Mouse (Mus musculus): Measurements from ENCODE around the gene Lce1a1. TPM values are rescaled to one million over a fixed set of nuclear protein-coding genes. Genes with fewer than 3 reads are reported as not detected.

Lce1a1 gene
- total RNA-seq (2015; ENCODE audit: low replicate concordance) (not detected in 2 replicates), total RNA-seq (2017; ENCODE audit: low replicate concordance) (not detected in 2 replicates)

- ATAC-seq (replicated peaks; ENCODE audit: low FRiP score, poor library complexity, severe bottlenecking): no peak
Measured at GRCm38 (mm10) chr3:92648207-92648606, at the start of gene Lce1a1. Gene Lce1a1, minus strand, starts transcription at chr3:92648307.

- no peak for ATAC-seq (replicated peaks; ENCODE audit: low FRiP score, poor library complexity, severe bottlenecking)
Measured at GRCm38 (mm10) chr3:92694613-92695012, 46.5 kb upstream of the Lce1a1 start.

- ATAC-seq (replicated peaks; ENCODE audit: low FRiP score, poor library complexity, severe bottlenecking): no peak
Measured at GRCm38 (mm10) chr3:92691688-92692087, 43.6 kb upstream of the Lce1a1 start.

DNA sequence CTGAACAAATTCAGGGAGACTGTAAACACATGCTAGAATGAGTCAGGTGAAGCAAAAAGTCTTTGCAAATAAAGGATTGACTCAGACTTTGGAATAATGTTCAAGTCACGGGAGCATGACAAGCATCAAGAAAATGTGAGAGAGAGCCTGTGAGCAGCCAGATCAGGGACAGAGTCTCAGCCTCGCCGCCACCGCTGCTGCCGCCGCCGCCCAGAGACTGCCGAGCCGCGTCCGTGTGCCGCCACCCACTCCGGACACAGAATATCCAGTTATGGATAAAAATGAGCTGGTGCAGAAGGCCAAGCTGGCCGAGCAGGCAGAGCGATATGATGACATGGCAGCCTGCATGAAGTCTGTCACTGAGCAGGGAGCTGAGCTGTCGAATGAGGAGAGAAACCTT lies 41.0 kb upstream of the Lce1a1 start:
- ATAC-seq (replicated peaks; ENCODE audit: low FRiP score, poor library complexity, severe bottlenecking): peak; percentile 88

- no peak for ATAC-seq (replicated peaks; ENCODE audit: low FRiP score, poor library complexity, severe bottlenecking)
Measured at GRCm38 (mm10) chr3:92687110-92687509, 39.0 kb upstream of the Lce1a1 start, which contains the start of gene Lce1d. Gene Lce1d, minus strand, starts transcription at chr3:92687210.

GRCm38 (mm10) chr3:92678947-92679346 lies 30.8 kb upstream of the Lce1a1 start, which contains the start of gene Lce1c:
Gene Lce1c, plus strand, starts transcription at chr3:92679247.
- ATAC-seq (replicated peaks; ENCODE audit: low FRiP score, poor library complexity, severe bottlenecking): no peak

- ATAC-seq (replicated peaks; ENCODE audit: low FRiP score, poor library complexity, severe bottlenecking): no peak
Measured at GRCm38 (mm10) chr3:92670215-92670614, 22.1 kb upstream of the Lce1a1 start, which contains the start of gene Lce1a2. Gene Lce1a2, minus strand, starts transcription at chr3:92670315.

DNA sequence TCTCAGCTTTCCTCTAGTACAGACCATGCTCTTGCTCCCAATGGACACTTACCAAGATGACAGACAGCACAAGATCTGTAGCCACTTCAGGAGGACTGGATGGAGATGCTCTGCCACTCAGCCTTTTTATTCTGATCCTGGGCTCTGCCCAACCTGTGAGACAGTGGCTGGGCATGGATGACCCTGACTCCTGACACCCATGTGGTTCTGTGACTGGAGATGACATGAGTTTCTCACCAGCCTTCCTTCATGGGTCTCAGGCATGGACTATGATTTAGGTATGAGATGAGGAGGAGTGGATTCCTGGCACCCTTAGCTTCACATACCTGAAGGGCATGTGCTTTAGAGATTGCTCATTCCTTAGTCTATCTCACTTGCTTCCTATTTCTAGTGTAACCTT lies 8.7 kb upstream of the Lce1a1 start, which contains the start of gene Lce1b:
Lce1b (minus strand) TSS at position 101 of the 400 bp plus-strand sequence.
- no peak for ATAC-seq (replicated peaks; ENCODE audit: low FRiP score, poor library complexity, severe bottlenecking)

- ATAC-seq (replicated peaks; ENCODE audit: low FRiP score, poor library complexity, severe bottlenecking): no peak
Measured at GRCm38 (mm10) chr3:92639854-92640253, 8.3 kb downstream of the Lce1a1 start.

- no peak for ATAC-seq (replicated peaks; ENCODE audit: low FRiP score, poor library complexity, severe bottlenecking)
Measured at GRCm38 (mm10) chr3:92638653-92638991, 9.5 kb downstream of the Lce1a1 start.

- no peak for ATAC-seq (replicated peaks; ENCODE audit: low FRiP score, poor library complexity, severe bottlenecking)
Measured at GRCm38 (mm10) chr3:92637745-92638652, 10.1 kb downstream of the Lce1a1 start.

DNA sequence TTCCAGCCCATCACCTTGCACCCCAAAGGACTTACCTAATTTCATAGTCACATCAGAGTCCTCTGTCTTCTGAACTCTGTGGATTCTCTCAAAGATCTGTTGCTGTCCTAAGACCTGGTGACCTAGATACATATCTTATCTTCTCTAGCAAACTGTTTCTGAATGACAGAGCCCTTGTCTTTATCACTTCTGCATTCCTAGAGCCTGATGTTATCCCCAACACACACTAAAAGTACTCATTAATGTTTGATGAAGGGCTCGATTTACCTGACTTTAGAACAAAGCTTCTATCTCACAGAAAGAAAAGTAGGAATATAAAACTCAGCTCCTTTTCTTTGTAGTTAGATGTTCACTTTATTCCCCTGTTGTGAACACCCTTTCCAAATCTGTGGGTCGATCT lies 26.5 kb downstream of the Lce1a1 start, which contains the start of gene Lce6a:
Lce6a (minus strand) TSS at position 101 of the 400 bp plus-strand sequence.
- no peak for ATAC-seq (replicated peaks; ENCODE audit: low FRiP score, poor library complexity, severe bottlenecking)

DNA sequence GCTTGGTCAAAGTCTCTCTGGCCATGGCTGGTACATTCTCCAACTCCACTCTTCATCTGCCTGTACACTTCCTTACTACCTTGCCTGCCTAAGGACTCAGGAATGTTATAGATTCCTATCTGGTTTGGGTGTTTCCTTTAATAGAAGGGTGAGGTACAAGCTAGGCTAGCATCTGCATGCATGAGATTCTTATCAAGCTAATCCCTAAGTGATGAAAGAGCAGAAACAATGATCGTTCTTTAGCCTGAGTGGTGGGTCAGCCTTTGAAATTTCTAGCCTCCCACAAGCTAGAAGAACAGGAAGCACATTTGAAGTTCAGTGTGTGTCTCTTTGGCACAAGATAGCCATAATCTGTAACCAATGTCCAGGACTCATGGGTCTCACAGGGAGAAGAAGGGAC lies 38.3 kb downstream of the Lce1a1 start:
- no peak for ATAC-seq (replicated peaks; ENCODE audit: low FRiP score, poor library complexity, severe bottlenecking)

DNA sequence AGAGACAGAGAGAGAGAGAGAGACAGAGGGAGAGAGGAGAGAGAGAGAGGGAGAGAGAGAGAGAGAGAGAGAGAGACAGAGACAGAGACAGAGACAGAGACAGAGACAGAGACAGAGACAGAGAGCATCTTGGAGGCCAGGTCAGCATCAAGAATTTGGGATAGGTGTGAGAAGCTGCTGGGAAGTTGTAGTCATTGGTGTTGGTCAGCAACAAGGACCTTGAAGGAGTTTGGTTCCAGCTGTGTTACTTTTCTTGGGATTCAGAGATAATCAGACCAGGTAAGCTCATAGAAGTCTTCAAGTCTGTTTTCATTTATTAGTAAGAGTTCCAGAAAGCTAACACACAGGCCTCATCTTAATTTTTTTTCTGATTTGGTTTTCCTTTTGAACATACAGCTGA lies 40.7 kb downstream of the Lce1a1 start, which contains the start of gene 2210017I01Rik:
2210017I01Rik (minus strand) TSS at position 101 of the 400 bp plus-strand sequence.
- ATAC-seq (replicated peaks; ENCODE audit: low FRiP score, poor library complexity, severe bottlenecking): no peak

- ATAC-seq (replicated peaks; ENCODE audit: low FRiP score, poor library complexity, severe bottlenecking): no peak
Measured at GRCm38 (mm10) chr3:92602169-92602568, 45.9 kb downstream of the Lce1a1 start.

DNA sequence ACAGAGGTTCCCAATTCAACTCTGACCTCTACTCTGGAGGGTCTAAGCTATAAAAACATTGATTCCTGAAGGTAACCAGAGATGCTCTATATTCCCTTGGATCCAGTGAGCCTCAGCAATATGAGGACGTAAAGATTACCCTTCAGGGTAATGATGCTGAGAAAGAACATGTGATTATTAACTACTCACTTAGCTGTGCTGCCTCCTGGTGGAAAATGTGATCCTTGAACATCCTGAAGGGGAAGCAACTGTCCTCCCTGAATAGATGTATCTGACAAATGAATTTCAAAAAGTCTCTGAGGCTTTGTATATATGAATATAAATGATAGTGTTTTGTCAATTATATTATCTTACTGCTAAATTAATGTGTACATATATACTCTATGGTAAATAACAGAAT lies 47.7 kb downstream of the Lce1a1 start:
- no peak for ATAC-seq (replicated peaks; ENCODE audit: low FRiP score, poor library complexity, severe bottlenecking)

GRCm38 (mm10) chr3:92599973-92600372 lies 48.1 kb downstream of the Lce1a1 start:
- ATAC-seq (replicated peaks; ENCODE audit: low FRiP score, poor library complexity, severe bottlenecking): no peak

GRCm38 (mm10) chr3:92598429-92598828 lies 49.7 kb downstream of the Lce1a1 start:
- ATAC-seq (replicated peaks; ENCODE audit: low FRiP score, poor library complexity, severe bottlenecking): no peak
